Mouse (Mus musculus) forebrain, embryonic 12.5 days (tissue): Measurements from ENCODE around the gene Dhx34. TPM values are rescaled to one million over a fixed set of nuclear protein-coding genes. Genes with fewer than 3 reads are reported as not detected.

Experiments used
- ATAC-seq: fragments of 200-750 bp; cut with Nextera tagmentation; 2 replicates; pipeline ENCODE4 v1.8.0; 2017; ENCODE audit warnings: moderate TSS enrichment; ENCODE audit not compliant: low FRiP score
- H3K27ac ChIP-seq: fragments of 300-500 bp; sonication (generic); 2 replicates; pipeline ENCODE4 v1.5.1; 2016; ENCODE audit warnings: mild to moderate bottlenecking
- H3K27me3 ChIP-seq: fragments of 300-500 bp; sonication (generic); 2 replicates; pipeline ENCODE4 v1.6.1; 2016; ENCODE audit warnings: mild to moderate bottlenecking
- H3K36me3 ChIP-seq: fragments of 300-500 bp; sonication (generic); replicated peaks from 2 replicates; pipeline ENCODE4 v1.6.1; 2016; ENCODE audit warnings: mild to moderate bottlenecking
- H3K4me1 ChIP-seq: fragments of 300-500 bp; sonication (generic); 2 replicates; pipeline ENCODE4 v1.6.1; 2016
- H3K4me2 ChIP-seq: fragments of 300-500 bp; sonication (generic); 2 replicates; pipeline ENCODE4 v1.6.1; 2016; ENCODE audit warnings: mild to moderate bottlenecking, moderate library complexity
- H3K4me3 ChIP-seq: fragments of 300-500 bp; sonication (generic); replicated peaks from 2 replicates; pipeline ENCODE4 v1.5.1; 2016; ENCODE audit warnings: mild to moderate bottlenecking
- H3K9ac ChIP-seq: fragments of 300-500 bp; sonication (generic); 2 replicates; pipeline ENCODE4 v1.6.1; 2016; ENCODE audit warnings: mild to moderate bottlenecking
- H3K9me3 ChIP-seq: fragments of 300-500 bp; sonication (generic); 2 replicates; pipeline ENCODE4 v1.6.1; 2016
- whole genome bisulfite sequencing: fragments of 180-500 bp; shearing (Covaris S2); methylation state at CpG from one replicate; pipeline ENCODE4 v1.1.7; 2016; 5-methylcytosine and 5-hydroxymethylcytosine counted together
- polyA plus RNA-seq: library from polyadenylated mRNA; unstranded; fragments of >200 nt; fragmentation: Nextera tagmentation; extraction: Ambion mirVana; gene quantifications from 2 replicates; pipeline ENCODE4 v1.2.1, GENCODE M21; 2016

Dhx34 gene
- polyA plus RNA-seq, 1 experiment from 2014 or later, result 17.1 TPM

DNA sequence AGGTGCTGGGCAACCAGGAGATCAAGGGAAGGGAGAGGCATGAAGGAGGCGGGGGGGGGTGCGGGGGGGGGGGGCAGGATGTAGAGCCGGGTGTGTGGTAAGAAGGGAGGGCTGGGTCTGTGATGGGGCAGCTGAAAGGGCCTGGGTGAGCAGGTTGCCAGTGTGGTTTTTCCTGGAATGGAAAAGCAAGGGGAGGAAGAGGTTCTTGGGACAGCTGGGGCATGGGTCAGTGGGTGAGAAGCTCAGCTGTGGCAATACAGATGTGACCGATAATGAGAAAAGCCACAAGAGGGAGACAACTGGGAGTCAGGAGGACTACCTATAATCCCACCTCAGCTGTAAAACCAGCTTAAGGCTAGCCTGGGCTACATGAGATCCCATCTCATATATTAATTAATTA lies 24.1 kb upstream of the Dhx34 start:
- H3K4me3 ChIP-seq, result no peak overlapping the region
- H3K27me3 ChIP-seq, result no peaks in the 10 kb centered on the region
- ATAC-seq, result no peak
- H3K36me3 ChIP-seq, result no peaks in the 10 kb centered on the region
- H3K9ac ChIP-seq, result no peak overlapping the region
- 44% methylated on average over 1 of the region's 4 CpGs for WGBS
- no peak overlapping the region for H3K4me2 ChIP-seq
- no peaks in the 10 kb centered on the region for H3K9me3 ChIP-seq
- no peaks in the 10 kb centered on the region for H3K4me1 ChIP-seq
- no peak overlapping the region for H3K27ac ChIP-seq

DNA sequence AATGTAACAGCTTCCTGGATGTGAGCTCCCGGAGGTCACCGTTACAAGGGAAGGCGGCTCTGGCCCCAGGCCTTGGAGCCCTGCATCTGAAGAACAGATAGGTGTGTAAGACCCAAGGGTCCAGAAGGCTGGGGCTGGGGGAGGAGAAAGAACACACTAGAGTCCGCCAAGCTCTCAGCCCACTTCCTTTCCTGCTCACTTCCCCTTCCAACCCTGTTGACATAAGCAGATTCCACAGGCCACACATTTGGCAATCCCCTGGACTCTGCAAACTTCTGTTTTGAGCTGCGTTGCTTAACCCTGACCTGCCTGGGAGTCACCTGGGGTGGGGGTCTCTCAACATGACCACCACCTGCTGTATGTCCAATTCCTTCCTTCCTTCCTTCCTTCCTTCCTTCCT lies 22.2 kb upstream of the Dhx34 start, which contains the start of gene C5ar2:
Gene C5ar2 (minus strand): TSS at position 88 of the 400 bp plus-strand sequence.
- no peak within 1 kb of the TSS for H3K4me3 ChIP-seq
- H3K27me3 ChIP-seq, result no peaks in the 10 kb centered on the region
- H3K4me1 ChIP-seq, result no peaks in the 10 kb centered on the region
- no peak within 1 kb of the TSS for H3K4me2 ChIP-seq
- no peak within 1 kb of the TSS for H3K9ac ChIP-seq
- no peaks in the 10 kb centered on the region for H3K9me3 ChIP-seq
- no peak for ATAC-seq
- H3K36me3 ChIP-seq, result no peaks in the 10 kb centered on the region
- no peak within 1 kb of the TSS for H3K27ac ChIP-seq
- WGBS, result 85% methylated on average over 5 of the region's 5 CpGs

DNA sequence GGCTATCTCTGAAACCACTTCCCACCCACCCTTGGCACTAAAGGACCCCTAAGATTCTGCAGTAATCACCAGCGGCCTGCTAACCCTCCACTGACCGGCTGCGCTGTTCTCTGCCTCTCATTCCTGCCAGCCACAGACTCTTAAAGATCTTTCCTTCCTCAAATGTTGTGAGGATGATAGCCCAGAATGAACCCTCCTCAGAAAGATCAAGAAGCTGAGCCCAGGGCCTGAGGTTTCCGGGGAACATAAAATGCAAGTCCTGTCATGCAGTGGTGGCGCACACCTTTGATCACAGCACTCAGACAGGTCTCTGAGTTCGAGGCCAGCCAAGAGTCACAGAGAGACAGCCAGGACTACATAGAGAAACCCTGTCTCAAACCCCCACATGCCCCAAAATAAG lies 20.4 kb upstream of the Dhx34 start:
- Histone ChIP-seq H3K4me2 (no peak overlapping the region), H3K27me3 (no peaks in the 10 kb centered on the region), H3K9ac (no peak overlapping the region), H3K4me3 (no peak overlapping the region), H3K9me3 (no peaks in the 10 kb centered on the region), H3K27ac (no peak overlapping the region), H3K36me3 (no peaks in the 10 kb centered on the region), H3K4me1 (no peaks in the 10 kb centered on the region)
- 87% methylated on average over 6 of the region's 6 CpGs for WGBS
- ATAC-seq, result no peak

DNA sequence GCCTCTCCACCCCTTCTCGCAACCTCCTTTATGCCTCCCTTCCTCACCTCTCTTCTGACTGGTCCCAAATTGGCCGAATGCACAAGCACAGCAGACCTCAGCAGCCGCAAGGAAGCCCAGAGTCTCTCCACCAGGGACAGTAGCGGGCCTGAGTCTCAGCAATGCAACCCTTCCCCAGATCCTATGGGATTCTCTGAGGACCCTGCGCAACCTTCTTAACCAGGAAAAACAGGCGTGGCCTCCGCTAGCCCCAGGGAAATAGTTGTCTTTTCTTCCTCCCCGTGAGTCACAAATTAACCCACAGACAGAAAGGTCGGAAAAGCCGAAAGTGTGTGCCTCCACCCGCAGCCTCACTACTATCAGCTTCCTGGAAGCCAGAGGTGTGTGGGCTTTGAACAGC lies 19.9 kb upstream of the Dhx34 start:
- H3K4me1 ChIP-seq, result no peaks in the 10 kb centered on the region
- H3K4me3 ChIP-seq, result no peak overlapping the region
- no peak overlapping the region for H3K9ac ChIP-seq
- no peak overlapping the region for H3K4me2 ChIP-seq
- no peak overlapping the region for H3K27ac ChIP-seq
- H3K36me3 ChIP-seq, result no peaks in the 10 kb centered on the region
- no peaks in the 10 kb centered on the region for H3K27me3 ChIP-seq
- H3K9me3 ChIP-seq, result no peaks in the 10 kb centered on the region
- no peak for ATAC-seq
- WGBS, result 65% methylated on average over 11 of the region's 11 CpGs

DNA sequence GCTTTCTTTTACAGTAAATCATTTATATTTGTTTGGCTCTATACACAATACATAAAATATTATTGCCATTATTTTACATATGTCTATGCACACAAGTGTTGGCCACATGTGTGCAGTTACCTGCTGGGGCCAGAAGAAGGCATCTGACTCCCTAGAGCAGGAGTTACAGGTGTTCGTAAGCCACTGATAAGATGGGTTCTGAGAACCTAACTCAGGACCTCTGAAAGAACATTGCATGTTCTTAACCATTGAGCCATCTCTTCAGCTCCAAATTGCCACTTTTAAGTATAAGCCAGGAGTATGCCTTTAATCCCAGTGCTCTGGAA lies 19.1 kb upstream of the Dhx34 start:
- H3K4me3 ChIP-seq, result no peak overlapping the region
- no peaks in the 10 kb centered on the region for H3K36me3 ChIP-seq
- H3K4me1 ChIP-seq, result no peaks in the 10 kb centered on the region
- ATAC-seq, result no peak
- no peak overlapping the region for H3K27ac ChIP-seq
- H3K9me3 ChIP-seq, result no peaks in the 10 kb centered on the region
- H3K4me2 ChIP-seq, result no peak overlapping the region
- H3K9ac ChIP-seq, result no peak overlapping the region
- H3K27me3 ChIP-seq, result no peaks in the 10 kb centered on the region
- WGBS, result 92% methylated on average over 1 of the region's 1 CpGs

DNA sequence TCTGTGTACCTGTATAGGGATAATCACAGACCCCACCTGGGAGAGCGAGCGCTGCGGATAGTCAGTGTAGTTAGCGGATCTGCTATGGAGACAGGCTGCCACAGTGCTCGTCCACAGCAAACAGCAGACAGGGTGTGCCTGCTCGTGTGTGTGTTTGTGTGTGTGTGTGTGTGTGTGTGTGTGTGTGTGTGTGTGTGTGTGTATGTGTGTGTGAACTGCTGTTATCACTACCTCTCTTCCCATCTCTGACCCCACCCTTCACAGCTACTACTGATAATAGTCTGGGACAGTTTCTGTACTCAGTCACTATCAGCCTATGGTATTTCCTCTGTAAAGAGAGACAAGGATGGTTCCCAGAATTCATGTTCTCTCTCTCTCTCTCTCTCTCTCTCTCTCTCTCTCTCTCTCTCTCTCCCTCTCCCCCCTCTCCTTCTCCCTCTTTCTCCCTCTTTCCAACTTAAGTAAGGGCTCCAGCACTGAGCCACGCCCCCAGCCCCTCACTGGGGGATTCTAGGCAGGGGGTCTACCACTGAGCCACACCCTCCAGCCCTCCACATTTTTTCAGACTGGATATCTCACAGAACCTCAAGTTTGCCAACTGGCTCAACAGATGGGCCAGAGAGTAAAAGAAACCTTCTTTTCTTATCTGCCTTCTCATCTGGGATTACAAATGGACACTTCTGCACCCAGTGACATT lies 18.6 kb upstream of the Dhx34 start:
- Histone ChIP-seq H3K27ac (no peak overlapping the region), H3K4me2 (no peak overlapping the region), H3K27me3 (no peaks in the 10 kb centered on the region), H3K9me3 (no peaks in the 10 kb centered on the region), H3K9ac (no peak overlapping the region), H3K4me3 (no peak overlapping the region), H3K4me1 (no peaks in the 10 kb centered on the region), H3K36me3 (no peaks in the 10 kb centered on the region)
- WGBS, result 79% methylated on average over 7 of the region's 7 CpGs
- ATAC-seq, result no peak

DNA sequence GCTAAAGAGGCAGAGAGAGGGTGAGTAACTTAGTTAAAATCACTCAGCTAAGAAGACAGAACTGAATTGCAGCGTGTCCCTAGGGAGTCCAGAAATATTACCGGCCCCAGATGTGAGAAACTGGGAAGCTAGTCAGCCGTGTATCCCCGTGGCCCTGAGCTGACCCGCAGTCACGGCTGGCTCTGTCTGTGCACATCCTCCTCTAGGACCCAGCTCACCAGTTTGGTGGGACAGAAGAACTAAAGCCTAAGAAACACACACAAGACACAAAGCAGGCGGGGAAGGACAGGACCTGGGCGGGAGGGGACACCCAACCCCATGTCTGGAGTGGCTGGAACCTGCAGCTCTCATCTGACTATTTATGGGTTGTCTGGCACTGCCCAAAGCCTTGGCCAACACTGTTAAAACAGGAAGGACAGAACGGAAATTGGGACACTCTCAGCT lies 17.7 kb upstream of the Dhx34 start:
- Histone ChIP-seq H3K36me3 (no peaks in the 10 kb centered on the region), H3K9ac (no peak overlapping the region), H3K4me3 (no peak overlapping the region), H3K4me1 (no peaks in the 10 kb centered on the region), H3K27me3 (no peaks in the 10 kb centered on the region), H3K4me2 (no peak overlapping the region), H3K9me3 (no peaks in the 10 kb centered on the region), H3K27ac (no peak overlapping the region)
- ATAC-seq, result no peak
- 62% methylated on average over 9 of the region's 9 CpGs for WGBS

DNA sequence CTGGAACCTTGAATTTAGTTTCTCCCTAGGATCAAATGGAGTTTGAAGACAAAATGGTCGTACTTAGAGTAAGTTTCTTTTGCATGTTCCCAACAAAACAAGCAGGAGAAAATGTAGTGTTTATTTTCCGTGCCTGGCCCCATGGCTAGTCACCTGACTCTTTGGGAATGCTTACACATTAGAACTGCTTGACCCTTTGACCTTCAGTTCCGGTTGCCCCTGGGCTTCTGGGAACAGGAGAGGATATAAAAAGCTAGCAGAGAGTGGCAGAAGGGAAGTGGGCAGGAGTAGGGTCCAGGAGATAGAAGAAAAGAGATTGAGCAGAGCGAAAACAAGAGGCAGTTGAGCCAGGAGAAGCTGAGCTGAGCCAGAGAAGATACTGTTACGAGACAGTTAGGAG lies 8.0 kb upstream of the Dhx34 start:
- no peak overlapping the region for H3K4me3 ChIP-seq
- H3K4me2 ChIP-seq, result no peak overlapping the region
- H3K27me3 ChIP-seq, result no peaks in the 10 kb centered on the region
- no peak overlapping the region for H3K27ac ChIP-seq
- H3K36me3 ChIP-seq, result no peaks in the 10 kb centered on the region
- no peak overlapping the region for H3K9ac ChIP-seq
- H3K9me3 ChIP-seq, result 0 out of 2 replicates have a peak, but pooled peaks cover 4% of the 10 kb centered on the region
- WGBS, result 62% methylated on average over 5 of the region's 5 CpGs
- no peaks in the 10 kb centered on the region for H3K4me1 ChIP-seq
- no peak for ATAC-seq

DNA sequence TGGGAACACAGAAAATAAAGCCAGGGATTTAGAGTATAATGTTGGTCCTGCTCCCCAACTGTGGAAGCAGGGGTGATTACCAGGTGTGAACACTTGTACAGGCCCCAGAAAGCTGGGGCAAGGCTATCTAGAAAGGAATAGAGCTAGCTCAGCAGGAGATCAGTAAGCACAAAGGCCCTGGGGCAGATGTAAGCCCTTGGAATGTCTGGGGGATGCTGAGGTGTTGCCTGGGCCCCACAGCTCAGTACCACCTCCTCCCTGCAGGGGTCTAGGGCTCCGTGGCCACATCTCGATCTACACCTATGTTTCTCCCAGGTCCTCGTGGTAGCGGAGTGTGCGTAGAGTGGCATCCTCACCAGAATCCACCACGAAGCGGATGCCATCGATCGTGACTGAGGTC lies 7.9 kb downstream of the Dhx34 start:
- Histone ChIP-seq H3K27ac (no peak overlapping the region), H3K4me2 (no peak overlapping the region), H3K36me3 (peaks cover 96% of the 10 kb centered on the region), H3K9me3 (no peaks in the 10 kb centered on the region), H3K4me3 (no peak overlapping the region), H3K9ac (no peak overlapping the region), H3K27me3 (no peaks in the 10 kb centered on the region), H3K4me1 (no peaks in the 10 kb centered on the region)
- 93% methylated on average over 9 of the region's 9 CpGs for WGBS
- ATAC-seq, result no peak

DNA sequence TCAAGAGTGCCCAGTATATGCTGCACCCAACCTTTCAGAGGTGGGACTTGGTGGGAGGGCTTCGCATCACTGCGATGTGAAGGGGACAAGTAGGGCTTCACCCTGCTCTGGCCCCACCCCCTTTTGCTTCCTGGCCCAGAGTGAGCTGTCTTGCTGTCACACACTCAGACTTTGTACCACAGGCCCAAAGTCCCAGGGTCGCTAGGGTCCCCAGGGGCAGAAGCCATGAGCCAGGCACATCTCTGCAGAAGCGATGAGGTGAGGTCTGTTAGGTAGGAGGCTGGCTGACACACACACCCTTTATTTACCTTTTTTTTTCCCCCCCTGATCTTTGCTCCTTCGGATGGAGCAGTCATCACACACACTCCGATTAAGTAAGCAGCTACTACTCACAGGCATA lies 8.6 kb downstream of the Dhx34 start:
- H3K36me3 ChIP-seq, result peaks cover 98% of the 10 kb centered on the region
- no peaks in the 10 kb centered on the region for H3K27me3 ChIP-seq
- H3K4me1 ChIP-seq, result no peaks in the 10 kb centered on the region
- ATAC-seq, result no peak
- no peak overlapping the region for H3K9ac ChIP-seq
- H3K4me2 ChIP-seq, result no peak overlapping the region
- 92% methylated on average over 6 of the region's 6 CpGs for whole genome bisulfite sequencing
- H3K27ac ChIP-seq, result no peak overlapping the region
- H3K4me3 ChIP-seq, result no peak overlapping the region
- H3K9me3 ChIP-seq, result no peaks in the 10 kb centered on the region

DNA sequence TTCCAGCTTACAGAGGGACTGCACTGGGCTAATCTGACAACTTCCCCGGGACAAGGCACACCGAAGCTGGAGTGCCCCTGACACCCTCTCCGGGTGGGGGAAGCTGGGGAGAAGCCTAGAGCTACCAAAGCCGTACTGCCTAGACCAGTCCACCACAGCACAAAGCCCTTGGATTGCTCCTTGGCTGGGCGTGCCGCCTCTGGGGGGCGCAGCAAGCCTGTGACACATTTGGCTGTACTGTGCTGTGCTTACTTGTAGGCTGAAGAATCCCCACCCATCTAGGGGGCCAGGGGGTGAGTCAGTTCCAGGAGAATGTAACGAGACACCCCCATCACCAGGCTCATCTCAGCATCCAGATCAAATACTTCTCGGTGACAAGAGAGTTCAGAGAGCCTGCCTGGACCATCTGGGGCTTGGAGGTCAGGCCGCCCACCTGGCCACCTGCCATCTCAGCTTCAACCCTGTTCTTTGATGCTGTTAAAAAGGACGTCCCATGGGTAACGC lies 10.9 kb downstream of the Dhx34 start:
- no peak for ATAC-seq
- H3K9ac ChIP-seq, result no peak overlapping the region
- WGBS, result 77% methylated on average over 12 of the region's 12 CpGs
- H3K9me3 ChIP-seq, result no peaks in the 10 kb centered on the region
- H3K4me1 ChIP-seq, result no peaks in the 10 kb centered on the region
- no peaks in the 10 kb centered on the region for H3K27me3 ChIP-seq
- H3K4me3 ChIP-seq, result no peak overlapping the region
- H3K36me3 ChIP-seq, result peaks cover 92% of the 10 kb centered on the region
- H3K4me2 ChIP-seq, result no peak overlapping the region
- H3K27ac ChIP-seq, result no peak overlapping the region

DNA sequence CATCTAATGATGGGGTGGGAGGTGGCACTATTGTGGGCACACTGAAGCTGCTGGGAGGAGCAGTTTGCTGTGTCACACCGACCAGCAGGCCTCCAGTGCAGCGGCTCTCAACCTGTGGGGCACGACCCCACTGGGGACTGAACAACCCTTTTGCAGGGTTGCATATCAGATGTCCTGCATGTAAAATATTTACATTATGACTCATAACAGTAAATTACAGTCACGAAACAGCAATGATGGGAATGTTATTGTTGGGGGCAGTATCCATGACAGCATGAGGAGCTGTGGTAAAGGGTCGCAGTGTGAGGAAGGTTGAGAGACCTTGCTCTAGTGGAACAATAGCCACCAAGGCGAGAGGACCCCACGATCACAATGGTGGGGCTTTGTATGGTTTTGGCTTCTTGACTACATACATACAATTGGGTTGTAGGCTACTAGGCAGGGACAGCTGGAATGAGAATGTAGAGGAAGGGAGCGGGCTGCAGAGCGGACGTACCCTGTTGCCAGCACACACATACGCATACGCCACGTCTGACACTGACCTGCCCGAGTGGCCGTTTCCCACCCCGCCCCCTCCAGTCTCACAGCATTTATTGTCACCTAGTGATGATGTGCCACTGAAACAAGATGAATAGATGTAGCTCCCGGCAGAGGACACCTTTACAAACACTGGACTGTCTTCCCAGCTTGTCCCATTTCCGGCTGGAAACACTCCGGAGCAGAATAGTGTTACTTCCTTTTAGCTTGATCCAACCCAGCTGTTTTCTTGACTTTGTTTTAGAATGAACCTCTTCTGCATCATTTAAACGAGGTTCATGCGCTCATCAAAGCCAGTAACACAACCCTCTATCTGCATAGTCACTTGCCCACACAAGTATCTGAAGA lies 12.8 kb downstream of the Dhx34 start:
- Histone ChIP-seq H3K27ac (no peak overlapping the region), H3K36me3 (peaks cover 92% of the 10 kb centered on the region), H3K27me3 (no peaks in the 10 kb centered on the region), H3K9ac (no peak overlapping the region), H3K4me3 (no peak overlapping the region), H3K4me1 (no peaks in the 10 kb centered on the region), H3K9me3 (no peaks in the 10 kb centered on the region), H3K4me2 (no peak overlapping the region)
- ATAC-seq, result no peak
- WGBS, result 91% methylated on average over 21 of the region's 21 CpGs

DNA sequence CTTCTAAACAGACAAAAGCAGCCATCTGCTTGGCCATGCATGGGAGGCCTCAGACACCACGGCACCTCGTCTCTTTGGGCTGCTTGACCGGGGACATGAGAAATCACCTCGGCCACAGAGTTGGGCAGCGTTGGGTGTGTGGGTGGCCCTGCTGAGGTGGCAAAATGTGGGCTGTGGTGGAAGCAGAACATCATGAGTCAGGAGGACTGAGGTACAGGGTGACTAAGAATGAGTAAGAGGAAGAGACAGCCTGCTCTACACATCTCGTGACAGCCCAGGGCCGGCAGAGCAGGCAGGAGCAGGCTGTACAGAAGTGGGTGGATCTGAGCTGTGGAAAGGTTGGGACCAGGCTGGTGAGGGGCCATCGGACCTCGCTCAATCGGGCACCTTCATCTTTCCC lies 14.3 kb downstream of the Dhx34 start:
- 89% methylated on average over 10 of the region's 10 CpGs for WGBS
- Histone ChIP-seq H3K4me2 (no peak overlapping the region), H3K9ac (no peak overlapping the region), H3K27ac (no peak overlapping the region), H3K4me3 (no peak overlapping the region), H3K4me1 (no peaks in the 10 kb centered on the region), H3K9me3 (no peaks in the 10 kb centered on the region), H3K27me3 (no peaks in the 10 kb centered on the region), H3K36me3 (peaks cover 91% of the 10 kb centered on the region)
- ATAC-seq, result no peak
